Mouse (Mus musculus) testis, adult 2 months (tissue): ENCODE results near the gene Kif1a. TPM values are rescaled to one million over a fixed set of nuclear protein-coding genes. Genes with fewer than 3 reads are reported as not detected.

Source experiments
- H3K27ac ChIP-seq: fragments of 200-500 bp; 2 replicates; pipeline ENCODE4 v1.5.1; 2012; ENCODE audit warnings: low read depth, low read length; ENCODE audit not compliant: control insufficient read depth, insufficient read depth
- H3K27me3 ChIP-seq: fragments of 200-500 bp; 2 replicates; pipeline ENCODE4 v1.6.1; 2012; ENCODE audit warnings: mild to moderate bottlenecking, low read length, moderate library complexity; ENCODE audit not compliant: control insufficient read depth, insufficient read depth
- H3K36me3 ChIP-seq: fragments of 200-500 bp; 2 replicates; pipeline ENCODE4 v1.6.1; 2012; ENCODE audit warnings: mild to moderate bottlenecking, low read length; ENCODE audit not compliant: control insufficient read depth, insufficient read depth
- H3K4me1 ChIP-seq: fragments of 200-500 bp; 2 replicates; pipeline ENCODE4 v1.6.1; 2012; ENCODE audit warnings: low read length; ENCODE audit not compliant: control insufficient read depth, insufficient read depth
- H3K4me3 ChIP-seq: fragments of 200-500 bp; 2 replicates; pipeline ENCODE4 v1.5.1; 2012; ENCODE audit warnings: low read depth, mild to moderate bottlenecking, low read length, moderate library complexity, mixed read lengths; ENCODE audit not compliant: control insufficient read depth
- CTCF ChIP-seq: fragments of 200-500 bp; IDR thresholded peaks from 2 replicates; pipeline ENCODE4 v1.5.1; 2012; ENCODE audit warnings: low read depth, mild to moderate bottlenecking, inconsistent platforms, low read length, moderate library complexity; ENCODE audit not compliant: control insufficient read depth, insufficient read depth, insufficient replicate concordance
- POLR2A ChIP-seq: fragments of 200-500 bp; IDR thresholded peaks from 2 replicates; pipeline ENCODE4 v1.6.1; 2012; ENCODE audit warnings: low read depth, mild to moderate bottlenecking, inconsistent platforms, low read length, moderate library complexity; ENCODE audit not compliant: control insufficient read depth
- polyA plus RNA-seq: library from polyadenylated mRNA; depleted of rRNA; stranded (reverse); fragments of >200 nt; gene quantifications from 2 replicates; pipeline ENCODE4 v1.2.3, GENCODE M21; 2012

Gene Kif1a
- polyA plus RNA-seq, 1 experiment: 11.4 TPM

DNA sequence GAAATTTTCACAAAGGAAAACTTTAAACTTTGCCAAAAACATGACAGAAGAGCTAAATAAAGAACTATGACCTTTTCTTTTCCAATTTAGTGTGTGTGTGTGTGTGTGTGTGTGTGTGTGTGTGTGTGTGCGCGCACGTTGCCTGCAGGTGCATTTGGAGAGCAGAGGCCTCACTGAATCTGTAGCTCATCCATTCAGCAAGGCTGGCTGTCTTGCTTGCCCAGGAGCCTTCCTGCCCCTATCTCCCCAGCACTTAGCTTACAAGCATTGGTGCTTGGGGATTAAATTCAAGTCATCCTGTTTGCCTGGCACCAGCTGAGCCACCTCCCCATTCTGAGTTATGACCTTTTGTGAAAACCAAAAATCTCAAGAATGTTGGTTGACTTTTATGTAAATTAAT lies 9.2 kb downstream of the Kif1a start:
- Histone ChIP-seq H3K27ac (no peak overlapping the region), H3K4me3 (no peak overlapping the region), H3K27me3 (no peaks in the 10 kb centered on the region), H3K36me3 (no peaks in the 10 kb centered on the region), H3K4me1 (no peaks in the 10 kb centered on the region)
- no peak for TF ChIP-seq CTCF
- no peak for TF ChIP-seq POLR2A

DNA sequence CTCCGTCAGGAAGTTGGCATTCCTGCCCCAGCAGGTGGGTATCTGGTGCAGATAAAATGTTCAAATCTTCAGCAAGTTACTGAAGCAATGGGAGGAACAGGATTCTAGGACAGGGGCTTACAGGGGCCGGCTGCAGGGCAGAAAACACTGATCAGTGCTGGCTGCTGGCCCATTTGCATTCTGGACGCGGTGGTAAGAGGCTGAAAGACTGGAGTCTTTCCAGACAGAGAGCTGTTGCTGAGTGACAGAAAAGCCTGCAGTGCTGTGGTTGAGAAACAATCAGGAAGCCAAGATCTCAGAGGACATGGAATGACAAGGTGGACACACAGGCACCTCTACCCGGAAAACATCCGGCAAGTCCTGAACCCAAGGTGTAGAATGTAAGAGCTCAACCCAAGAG lies 16.6 kb downstream of the Kif1a start:
- no peak overlapping the region for H3K4me3 ChIP-seq
- TF ChIP-seq CTCF (no peak), POLR2A (no peak)

DNA sequence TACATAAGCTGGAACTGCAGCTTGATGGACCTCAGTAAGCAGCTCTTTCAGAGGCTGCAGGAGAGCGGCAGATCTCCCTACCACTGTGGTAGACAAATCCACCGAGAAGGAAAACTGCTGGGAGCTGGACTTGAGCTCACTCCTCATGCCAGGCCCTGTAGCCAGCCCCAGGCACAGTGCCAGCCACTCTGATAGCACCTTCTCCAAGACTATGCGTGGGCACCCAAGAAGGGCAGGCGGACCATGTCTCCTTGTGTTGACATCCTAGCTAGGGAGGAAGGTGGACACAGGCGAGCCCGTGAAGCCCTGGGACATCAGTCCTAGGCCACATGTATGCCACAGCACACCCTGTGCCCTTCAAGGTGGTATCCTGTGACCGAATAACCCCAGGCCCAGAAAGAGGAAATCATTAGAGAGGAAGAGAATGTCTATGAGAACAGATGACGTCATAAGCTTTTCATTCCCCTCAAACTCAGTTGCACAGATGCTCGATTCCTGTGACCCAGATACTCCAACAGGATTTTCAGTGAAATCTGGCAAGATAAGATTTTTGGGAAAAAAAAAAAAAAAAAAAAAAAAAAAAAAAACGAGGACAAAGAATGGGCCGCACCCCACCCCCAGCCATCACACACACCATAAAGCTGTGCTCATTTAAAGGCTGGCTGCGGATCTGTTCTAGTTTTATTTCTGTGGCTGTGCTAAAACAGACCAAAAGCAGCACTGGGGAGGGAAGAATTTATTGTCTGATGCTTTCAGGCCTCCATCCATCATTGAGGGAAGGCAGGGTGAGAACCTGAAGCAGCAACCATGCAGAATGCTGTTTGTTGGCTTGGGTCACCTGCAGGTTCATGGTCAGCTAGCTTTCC lies 18.1 kb downstream of the Kif1a start:
- H3K4me1 ChIP-seq: peaks cover 4% of the 10 kb centered on the region; the same call in 1 of the 2 replicates
- H3K4me3 ChIP-seq: no peak overlapping the region
- TF ChIP-seq POLR2A: no peak
- no peak for TF ChIP-seq CTCF
- no peak overlapping the region for H3K27ac ChIP-seq
- no peaks in the 10 kb centered on the region for H3K36me3 ChIP-seq
- no peaks in the 10 kb centered on the region for H3K27me3 ChIP-seq

More for the DNA sequence above, 16.6 kb downstream of the Kif1a start:
- Histone ChIP-seq H3K27me3 (no peaks in the 10 kb centered on the region), H3K36me3 (no peaks in the 10 kb centered on the region), H3K4me1 (no peaks in the 10 kb centered on the region), H3K27ac (no peak overlapping the region)

DNA sequence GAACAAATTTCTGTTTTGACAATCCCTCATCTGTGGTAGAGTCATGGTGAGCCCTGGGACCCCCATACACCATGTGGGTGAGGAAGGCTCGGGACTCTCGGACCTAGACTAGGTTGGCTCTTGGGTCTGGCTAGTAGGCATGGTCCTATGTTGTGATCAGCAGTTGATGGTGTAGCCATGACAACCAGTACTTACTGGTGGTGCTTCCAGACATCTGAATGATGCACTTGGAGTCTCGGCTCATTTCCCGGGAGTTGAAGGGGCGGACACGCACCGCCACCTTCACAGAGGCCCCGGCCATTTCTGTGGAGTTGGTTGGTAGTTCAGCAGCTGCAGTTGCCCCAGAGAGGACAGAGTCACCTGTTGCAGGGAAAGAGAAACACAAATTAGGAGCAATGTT lies 19.6 kb downstream of the Kif1a start:
- no peak overlapping the region for H3K27ac ChIP-seq
- no peaks in the 10 kb centered on the region for H3K27me3 ChIP-seq
- peaks cover 4% of the 10 kb centered on the region; the same call in 1 of the 2 replicates for H3K4me1 ChIP-seq
- TF ChIP-seq CTCF (no peak), POLR2A (no peak)
- no peaks in the 10 kb centered on the region for H3K36me3 ChIP-seq
- no peak overlapping the region for H3K4me3 ChIP-seq

DNA sequence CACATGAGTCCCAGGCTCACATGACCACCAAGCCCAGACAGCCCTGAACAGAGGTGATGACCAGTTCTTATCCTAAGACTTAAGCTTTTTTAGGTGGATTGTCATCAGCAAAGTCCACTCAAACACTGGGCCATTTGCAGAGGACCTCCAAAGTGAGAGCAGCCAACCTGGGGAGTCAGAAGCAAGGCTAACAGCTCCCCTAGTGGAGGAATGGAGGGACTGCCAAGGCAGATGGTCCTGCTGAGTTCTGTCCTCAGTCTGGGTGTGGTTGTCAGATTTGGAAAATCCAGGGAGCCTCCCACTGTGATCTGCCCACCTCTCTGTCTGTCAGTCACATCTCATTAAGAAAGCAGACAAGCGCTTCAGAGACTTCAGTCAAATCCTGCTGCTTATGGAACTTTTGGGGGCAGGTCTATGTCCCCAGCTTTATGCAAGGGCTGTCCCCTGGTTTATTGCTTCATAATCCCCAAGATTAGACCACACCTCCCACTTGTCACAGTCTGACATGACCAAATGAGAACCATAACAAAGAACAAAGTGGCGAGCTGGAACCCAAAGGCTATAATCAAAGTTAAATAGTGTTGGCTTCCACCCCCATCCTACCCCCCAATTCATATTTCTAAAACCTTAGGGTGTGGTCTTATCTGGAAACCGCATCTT lies 20.7 kb downstream of the Kif1a start:
- Histone ChIP-seq H3K4me1 (peaks cover 4% of the 10 kb centered on the region; the same call in 1 of the 2 replicates), H3K4me3 (no peak overlapping the region), H3K36me3 (no peaks in the 10 kb centered on the region), H3K27ac (no peak overlapping the region), H3K27me3 (no peaks in the 10 kb centered on the region)
- TF ChIP-seq CTCF: peak; percentile 88; the same call in 1 of the 2 replicates
- TF ChIP-seq POLR2A: no peak

DNA sequence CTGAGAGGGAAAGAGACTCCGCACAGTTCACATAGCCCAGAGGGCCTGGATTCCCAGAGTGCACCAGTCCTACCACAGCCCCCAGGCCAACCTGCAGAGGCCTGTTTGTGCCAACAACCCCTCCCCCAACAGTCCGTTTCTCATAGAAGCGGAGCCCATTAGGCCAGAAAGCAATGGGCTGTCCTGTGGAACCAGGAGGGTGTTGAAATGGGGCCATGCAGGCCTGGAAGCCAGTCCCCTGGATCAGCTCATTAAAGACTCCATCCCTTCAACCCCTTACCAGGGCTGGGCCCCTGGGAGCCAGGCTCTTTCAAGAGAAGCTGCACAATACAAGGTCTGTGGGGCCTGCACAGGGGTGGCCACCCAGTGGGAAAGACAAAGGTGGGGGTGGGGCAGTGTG lies 22.1 kb downstream of the Kif1a start:
- TF ChIP-seq CTCF (no peak), POLR2A (no peak)

DNA sequence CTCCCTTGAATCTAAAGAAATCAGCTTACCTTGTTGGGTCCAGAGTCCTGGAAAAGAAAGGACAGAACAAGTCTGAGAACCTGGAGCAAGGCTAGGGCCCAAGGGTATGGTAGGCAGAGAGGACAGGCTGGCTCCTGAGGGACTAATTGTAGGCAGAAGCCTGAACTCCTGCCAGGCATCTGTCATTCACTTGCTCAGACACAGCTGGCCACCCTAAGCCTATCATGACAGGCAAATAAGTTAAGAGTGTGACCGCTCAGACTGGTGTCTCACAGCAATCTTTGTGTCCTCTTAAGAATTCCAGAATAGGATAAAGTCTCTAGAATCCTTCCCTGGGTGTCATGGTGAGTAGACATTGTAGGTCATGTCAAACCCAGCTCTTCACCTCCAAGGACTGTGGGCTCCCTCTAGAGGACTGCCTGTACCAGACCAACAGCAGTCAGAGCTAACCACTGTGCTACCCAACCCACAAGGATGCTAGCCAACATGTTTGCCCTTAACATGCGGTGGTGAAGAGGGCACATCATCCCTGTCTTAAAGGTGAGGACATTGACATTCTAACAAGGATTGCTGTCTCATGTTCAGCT lies 29.4 kb downstream of the Kif1a start:
- H3K4me1 ChIP-seq: no peaks in the 10 kb centered on the region; the same call in 1 of the 2 replicates
- H3K4me3 ChIP-seq: no peak overlapping the region
- no peaks in the 10 kb centered on the region for H3K36me3 ChIP-seq
- H3K27me3 ChIP-seq: no peaks in the 10 kb centered on the region
- H3K27ac ChIP-seq: no peak overlapping the region
- TF ChIP-seq CTCF (peak; percentile 44; the same call in 1 of the 2 replicates), POLR2A (no peak)

More for the DNA sequence above, 22.1 kb downstream of the Kif1a start:
- Histone ChIP-seq H3K27me3 (no peaks in the 10 kb centered on the region), H3K27ac (no peak overlapping the region), H3K4me3 (no peak overlapping the region), H3K36me3 (no peaks in the 10 kb centered on the region), H3K4me1 (peaks cover 4% of the 10 kb centered on the region; the same call in 1 of the 2 replicates)
